Mouse (Mus musculus) intestine, embryonic 16.5 days (tissue): ENCODE measurements around the gene BC030867. TPM values are rescaled to one million over a fixed set of nuclear protein-coding genes. Genes with fewer than 3 reads are reported as not detected.

Experiments
- ATAC-seq: fragments of 200-750 bp; cut with Nextera tagmentation; 2 replicates; pipeline ENCODE4 v1.8.0; 2017; ENCODE audit warnings: moderate TSS enrichment, moderate library complexity
- H3K27ac ChIP-seq: fragments of 300-500 bp; sonication (generic); 2 replicates; pipeline ENCODE4 v1.5.1; 2014; ENCODE audit warnings: mild to moderate bottlenecking, low read length
- H3K27me3 ChIP-seq: fragments of 300-500 bp; sonication (generic); replicated peaks from 2 replicates; pipeline ENCODE4 v1.6.1; 2014; ENCODE audit warnings: low read length, control low read depth, mixed read lengths; ENCODE audit not compliant: control insufficient read depth, insufficient read depth
- H3K36me3 ChIP-seq: fragments of 300-500 bp; sonication (generic); 2 replicates; pipeline ENCODE4 v1.6.1; 2014; ENCODE audit warnings: low read length, control low read depth; ENCODE audit not compliant: control insufficient read depth, insufficient read depth
- H3K4me1 ChIP-seq: fragments of 300-500 bp; sonication (generic); 2 replicates; pipeline ENCODE4 v1.6.1; 2014; ENCODE audit warnings: low read length, control low read depth, mixed read lengths; ENCODE audit not compliant: control insufficient read depth, insufficient read depth
- H3K4me2 ChIP-seq: fragments of 300-500 bp; sonication (generic); 2 replicates; pipeline ENCODE4 v1.6.1; 2014; ENCODE audit warnings: low read depth, low read length, control low read depth
- H3K4me3 ChIP-seq: fragments of 300-500 bp; sonication (generic); 2 replicates; pipeline ENCODE4 v1.5.1; 2014; ENCODE audit warnings: mild to moderate bottlenecking, low read length
- H3K9ac ChIP-seq: fragments of 300-500 bp; sonication (generic); 2 replicates; pipeline ENCODE4 v1.6.1; 2014; ENCODE audit warnings: low read depth, low read length
- H3K9me3 ChIP-seq: fragments of 300-500 bp; sonication (generic); 2 replicates; pipeline ENCODE4 v1.6.1; 2016; ENCODE audit warnings: low read length, control low read depth; ENCODE audit not compliant: control insufficient read depth
- WGBS: fragments of 180-500 bp; shearing (Covaris S2); extraction: QIAGEN DNeasy Blood & Tissue Kit; methylation state at CpG from one replicate; pipeline ENCODE4 v1.1.7; 2014; 5-methylcytosine and 5-hydroxymethylcytosine counted together
- polyA plus RNA-seq: library from polyadenylated mRNA; unstranded; fragments of >200 nt; fragmentation: Nextera tagmentation; extraction: Ambion mirVana; gene quantifications from 2 replicates; pipeline ENCODE4 v1.2.1, GENCODE M21; 2015

Gene BC030867
- polyA plus RNA-seq, 1 experiment from 2014 or later = 15.9 TPM

GRCm38 (mm10) chr11:102219247-102219993 lies 29.3 kb upstream of the BC030867 start:
- Histone ChIP-seq H3K27ac (peak overlapping the region; percentile 93), H3K4me1 (peaks cover 79% of the 10 kb centered on the region), H3K4me3 (peak overlapping the region; percentile 59), H3K9me3 (no peaks in the 10 kb centered on the region), H3K36me3 (no peaks in the 10 kb centered on the region), H3K4me2 (peak overlapping the region; percentile 90), H3K9ac (peak overlapping the region; percentile 63), H3K27me3 (no peaks in the 10 kb centered on the region)
- 51% methylated on average over 14 of the region's 14 CpGs for WGBS
- ATAC-seq = peak; percentile 7

GRCm38 (mm10) chr11:102219994-102220346 lies 28.7 kb upstream of the BC030867 start:
- 59% methylated on average over 4 of the region's 4 CpGs for WGBS
- no peak overlapping the region for H3K4me3 ChIP-seq
- H3K4me1 ChIP-seq = peaks cover 79% of the 10 kb centered on the region
- H3K9me3 ChIP-seq = no peaks in the 10 kb centered on the region
- H3K36me3 ChIP-seq = no peaks in the 10 kb centered on the region
- H3K9ac ChIP-seq = peak overlapping the region; percentile 63; the same call in 1 of the 2 replicates
- no peak overlapping the region for H3K4me2 ChIP-seq
- no peak for ATAC-seq
- H3K27ac ChIP-seq = peak overlapping the region; percentile 93
- no peaks in the 10 kb centered on the region for H3K27me3 ChIP-seq

- Histone ChIP-seq H3K9ac (no peak overlapping the region), H3K4me3 (no peak overlapping the region), H3K4me2 (no peak overlapping the region), H3K4me1 (peaks cover 79% of the 10 kb centered on the region), H3K27me3 (no peaks in the 10 kb centered on the region), H3K36me3 (no peaks in the 10 kb centered on the region), H3K9me3 (no peaks in the 10 kb centered on the region), H3K27ac (no peak overlapping the region)
- 56% methylated on average over 6 of the region's 6 CpGs for WGBS
- ATAC-seq = no peak
Observed at GRCm38 (mm10) chr11:102220451-102220850, 28.2 kb upstream of the BC030867 start.

- no peaks in the 10 kb centered on the region for H3K36me3 ChIP-seq
- no peaks in the 10 kb centered on the region for H3K27me3 ChIP-seq
- no peak overlapping the region for H3K4me3 ChIP-seq
- no peak overlapping the region for H3K27ac ChIP-seq
- H3K4me1 ChIP-seq = peaks cover 72% of the 10 kb centered on the region
- no peaks in the 10 kb centered on the region for H3K9me3 ChIP-seq
- ATAC-seq = no peak
- peak overlapping the region; percentile 30; the same call in 1 of the 2 replicates for H3K9ac ChIP-seq
- WGBS = 82% methylated on average over 8 of the region's 8 CpGs
- no peak overlapping the region for H3K4me2 ChIP-seq
Observed at GRCm38 (mm10) chr11:102221243-102221953, 27.3 kb upstream of the BC030867 start.

- WGBS = 63% methylated on average over 8 of the region's 8 CpGs
- no peaks in the 10 kb centered on the region for H3K27me3 ChIP-seq
- no peak overlapping the region for H3K27ac ChIP-seq
- ATAC-seq = no peak
- H3K9ac ChIP-seq = peak overlapping the region; percentile 30; the same call in 1 of the 2 replicates
- H3K4me1 ChIP-seq = peaks cover 68% of the 10 kb centered on the region
- no peak overlapping the region for H3K4me2 ChIP-seq
- no peaks in the 10 kb centered on the region for H3K36me3 ChIP-seq
- no peak overlapping the region for H3K4me3 ChIP-seq
- H3K9me3 ChIP-seq = no peaks in the 10 kb centered on the region
Observed at GRCm38 (mm10) chr11:102221954-102222351, 26.7 kb upstream of the BC030867 start.

- Histone ChIP-seq H3K9me3 (no peaks in the 10 kb centered on the region), H3K4me2 (no peak overlapping the region), H3K4me1 (peaks cover 67% of the 10 kb centered on the region), H3K4me3 (no peak overlapping the region), H3K27me3 (no peaks in the 10 kb centered on the region), H3K9ac (0 out of 2 replicates have a peak overlapping the region, but pooled peaks have one; percentile 22), H3K36me3 (no peaks in the 10 kb centered on the region), H3K27ac (no peak overlapping the region)
- WGBS = 34% methylated on average over 6 of the region's 6 CpGs
- ATAC-seq = no peak
Observed at GRCm38 (mm10) chr11:102223166-102223565, 25.5 kb upstream of the BC030867 start.

GRCm38 (mm10) chr11:102224686-102225085 lies 24.0 kb upstream of the BC030867 start:
- peak overlapping the region; percentile 29 for H3K4me2 ChIP-seq
- peaks cover 63% of the 10 kb centered on the region for H3K4me1 ChIP-seq
- H3K27me3 ChIP-seq = no peaks in the 10 kb centered on the region
- H3K36me3 ChIP-seq = no peaks in the 10 kb centered on the region
- 15% methylated on average over 22 of the region's 22 CpGs for WGBS
- ATAC-seq = no peak
- no peaks in the 10 kb centered on the region for H3K9me3 ChIP-seq
- H3K27ac ChIP-seq = no peak overlapping the region
- peak overlapping the region; percentile 42 for H3K9ac ChIP-seq
- peak overlapping the region; percentile 7; the same call in 1 of the 2 replicates for H3K4me3 ChIP-seq

- Histone ChIP-seq H3K9ac (no peak overlapping the region), H3K4me2 (no peak overlapping the region), H3K27ac (no peak overlapping the region), H3K27me3 (no peaks in the 10 kb centered on the region), H3K4me3 (no peak overlapping the region), H3K36me3 (no peaks in the 10 kb centered on the region), H3K9me3 (no peaks in the 10 kb centered on the region), H3K4me1 (peaks cover 58% of the 10 kb centered on the region)
- no peak for ATAC-seq
- WGBS = 67% methylated on average over 5 of the region's 5 CpGs
Observed at GRCm38 (mm10) chr11:102225221-102225620, 23.5 kb upstream of the BC030867 start.

GRCm38 (mm10) chr11:102226067-102226978 lies 22.4 kb upstream of the BC030867 start:
- H3K9me3 ChIP-seq = no peaks in the 10 kb centered on the region
- H3K4me2 ChIP-seq = no peak overlapping the region
- peaks cover 53% of the 10 kb centered on the region for H3K4me1 ChIP-seq
- no peak overlapping the region for H3K9ac ChIP-seq
- 72% methylated on average over 12 of the region's 12 CpGs for WGBS
- no peak for ATAC-seq
- no peaks in the 10 kb centered on the region for H3K27me3 ChIP-seq
- H3K36me3 ChIP-seq = no peaks in the 10 kb centered on the region
- H3K27ac ChIP-seq = no peak overlapping the region
- no peak overlapping the region for H3K4me3 ChIP-seq
